Comparison of ENCODE assay signal across 8 mouse cellular contexts in genomic region chr9:37177107-37177506, GRCm38 (mm10). TPM values are rescaled to one million over a fixed set of nuclear protein-coding genes. Genes with fewer than 3 reads are reported as not detected.
A peak's percentile ranks its signal among the peaks of the same experiment; 100 is the strongest.
DNase-seq lines count a peak whose midpoint lies in the region; ATAC-seq and TF ChIP-seq lines count a peak whose summit lies in the region.

No protein-coding gene starts in this region.

- peak; percentile 77 for DNase-seq in CH12.LX (ENCODE audit: extremely low read depth)
- DNase-seq in adrenal gland, postnatal 25 days, result peak; percentile 52
- DNase-seq in heart, postnatal 0 days (ENCODE audit: low spot score), result peak; percentile 42
- peak; percentile 65 to 84 for DNase-seq in layer of hippocampus, adult 18-20 months (ENCODE audit: low spot score in 2 of 2)
- peak; percentile 76 for DNase-seq in lung, postnatal 10 days
- peak; percentile 8 for DNase-seq in retina, adult 2 months (ENCODE audit: low read depth, low spot score)
- DNase-seq in thymus, postnatal 14 days, result peak; percentile 84

- H3K9me3 ChIP-seq in CH12.LX (replicated peaks; ENCODE audit: low read length), result no peaks in the 10 kb centered on the region
- H3K9me3 ChIP-seq in embryonic facial prominence, embryonic 15.5 days (replicated peaks), result no peaks in the 10 kb centered on the region
- no peaks in the 10 kb centered on the region for H3K9me3 ChIP-seq in heart, postnatal 0 days (replicated peaks; ENCODE audit: control insufficient read depth, low read length)

- dilution Hi-C loops in CH12.LX (cut with MboI; ENCODE audit: extremely low pct_ligation_motif_present, extremely low pct_unique_long_range_greater_than_20kb, low sequenced_read_pairs), result no loop called here

- TF ChIP-seq EP300 in CH12.LX (IDR thresholded peaks at IDR 0.05; ENCODE audit: low read length), result no peak
- TF ChIP-seq EP300 in heart, postnatal 0 days (IDR thresholded peaks at IDR 0.05; ENCODE audit: low read depth), result no peak

- H3K9ac ChIP-seq in CH12.LX (ENCODE audit: insufficient read depth, low read depth), result no peak overlapping the region
- no peak overlapping the region for H3K9ac ChIP-seq in embryonic facial prominence, embryonic 15.5 days
- H3K9ac ChIP-seq in heart, postnatal 0 days (replicated peaks; ENCODE audit: low read depth, low read length), result no peak overlapping the region

- peak; percentile 92 to 98 for TF ChIP-seq CTCF in CH12.LX (conservative IDR thresholded peaks at IDR 0.05 in 1 of 2, IDR thresholded peaks at IDR 0.05 in 1 of 2; ENCODE audit: low read depth in 2 of 2, low read length in 2 of 2)
- TF ChIP-seq CTCF in heart, postnatal 0 days (IDR thresholded peaks at IDR 0.05; ENCODE audit: low read depth), result peak; percentile 87

- in situ Hi-C loops in CH12.LX (cut with MboI; ENCODE audit: low pct_ligation_motif_present, low pct_unique_long_range_greater_than_20kb, low sequenced_read_pairs), result loop anchor here (5.0 kb wide), 1 partner anchor 50 kb away; no protein-coding TSS in a partner anchor

- peak overlapping the region; percentile 69; the same call in 1 of the 2 replicates for H3K4me2 ChIP-seq in CH12.LX (ENCODE audit: insufficient read depth, low read depth, poor library complexity, severe bottlenecking)
- no peak overlapping the region; the same call in 1 of the 2 replicates for H3K4me2 ChIP-seq in embryonic facial prominence, embryonic 15.5 days (replicated peaks)
- H3K4me2 ChIP-seq in heart, postnatal 0 days (ENCODE audit: low read depth, low read length), result no peak overlapping the region

- no peak overlapping the region for H3K27ac ChIP-seq in CH12.LX (ENCODE audit: insufficient read depth, low read depth)
- H3K27ac ChIP-seq in embryonic facial prominence, embryonic 15.5 days (replicated peaks), result peak overlapping the region; percentile 58
- no peak overlapping the region for H3K27ac ChIP-seq in heart, postnatal 0 days (ENCODE audit: low read depth)

- no peaks in the 10 kb centered on the region for H3K36me3 ChIP-seq in CH12.LX (replicated peaks in 1 of 2; ENCODE audit: control insufficient read depth in 1 of 2, insufficient read depth in 1 of 2, low read length in 1 of 2)
- H3K36me3 ChIP-seq in embryonic facial prominence, embryonic 15.5 days, result no peaks in the 10 kb centered on the region
- H3K36me3 ChIP-seq in heart, postnatal 0 days (replicated peaks; ENCODE audit: control insufficient read depth, insufficient read depth, low read length), result no peaks in the 10 kb centered on the region

- peak; percentile 87 for TF ChIP-seq RAD21 in CH12.LX (IDR thresholded peaks at IDR 0.05; ENCODE audit: low read depth, low read length)

- 1% methylated on average over 5 of the region's 5 CpGs for WGBS in embryonic facial prominence, embryonic 15.5 days
- 3% methylated on average over 5 of the region's 5 CpGs for WGBS in heart, postnatal 0 days

- peaks cover 0 to 8% of the 10 kb centered on the region in 2 experiments; a peak in 2 of 4 replicates for H3K4me1 ChIP-seq in CH12.LX (ENCODE audit: control insufficient read depth in 1 of 2, insufficient read depth in 2 of 2)
- peaks cover 32% of the 10 kb centered on the region for H3K4me1 ChIP-seq in embryonic facial prominence, embryonic 15.5 days
- 0 out of 2 replicates have a peak, but pooled peaks cover 5% of the 10 kb centered on the region for H3K4me1 ChIP-seq in heart, postnatal 0 days (ENCODE audit: control insufficient read depth, insufficient read depth)

- peaks cover 8% of the 10 kb centered on the region for H3K27me3 ChIP-seq in CH12.LX (replicated peaks)
- H3K27me3 ChIP-seq in embryonic facial prominence, embryonic 15.5 days, result peaks cover 3% of the 10 kb centered on the region; the same call in 1 of the 2 replicates
- no peaks in the 10 kb centered on the region for H3K27me3 ChIP-seq in heart, postnatal 0 days (ENCODE audit: control insufficient read depth, insufficient read depth, low read length)

- H3K79me2 ChIP-seq in CH12.LX (replicated peaks; ENCODE audit: control insufficient read depth, extremely low read depth, insufficient read depth, poor library complexity, severe bottlenecking), result no peaks in the 10 kb centered on the region

- 0 out of 2 replicates have a peak, but pooled peaks have one; percentile 63 for ATAC-seq in embryonic facial prominence, embryonic 15.5 days (ENCODE audit: insufficient number of reproducible peaks, low FRiP score, low TSS enrichment, low read depth)
- no peak; the same call in 1 of the 2 replicates for ATAC-seq in heart, postnatal 0 days (ENCODE audit: insufficient read depth, low read depth)

- no peak overlapping the region for H3K4me3 ChIP-seq in CH12.LX (replicated peaks in 1 of 3; ENCODE audit: low read depth in 2 of 3, low read length in 2 of 3, poor library complexity in 1 of 3)
- no peak overlapping the region for H3K4me3 ChIP-seq in embryonic facial prominence, embryonic 15.5 days (replicated peaks)
- H3K4me3 ChIP-seq in heart, postnatal 0 days (ENCODE audit: low read depth, low read length), result no peak overlapping the region

- TF ChIP-seq POLR2A in CH12.LX (IDR thresholded peaks at IDR 0.05; ENCODE audit: low read depth, low read length), result no peak

TF ChIP-seq in CH12.LX, 34 proteins besides CTCF, POLR2A, EP300 and RAD21:
- TF ChIP-seq MAX (IDR thresholded peaks at IDR 0.05; ENCODE audit: low read length) (no peak), MAFK (IDR thresholded peaks at IDR 0.05; ENCODE audit: insufficient replicate concordance, low read length) (no peak), ZMIZ1 (IDR thresholded peaks at IDR 0.05; ENCODE audit: low read depth, low read length) (no peak), MYC (IDR thresholded peaks at IDR 0.05; ENCODE audit: low read depth, low read length) (no peak), E2F4 (IDR thresholded peaks at IDR 0.05; ENCODE audit: insufficient replicate concordance, low read depth, low read length) (no peak), BHLHE40 (IDR thresholded peaks at IDR 0.05; ENCODE audit: low read depth, low read length) (no peak), UBTF (IDR thresholded peaks at IDR 0.05; ENCODE audit: low read depth, low read length) (no peak), IRF4 (IDR thresholded peaks at IDR 0.05; ENCODE audit: low read depth, low read length) (0 out of 2 replicates have a peak, but pooled peaks have one; percentile 25), JUN (IDR thresholded peaks at IDR 0.05; ENCODE audit: insufficient read depth, low read depth, low read length) (no peak), PAX5 (IDR thresholded peaks at IDR 0.05; ENCODE audit: low read length) (no peak), SMC3 (IDR thresholded peaks at IDR 0.05; ENCODE audit: low read depth, low read length) (peak; percentile 94), CHD2 (IDR thresholded peaks at IDR 0.05; ENCODE audit: low read length) (peak; percentile 65; the same call in 1 of the 2 replicates), MAZ (IDR thresholded peaks at IDR 0.05; ENCODE audit: low read depth, low read length) (peak; percentile 56; the same call in 1 of the 2 replicates), NRF1 (IDR thresholded peaks at IDR 0.05; ENCODE audit: low read depth, low read length) (no peak), HCFC1 (IDR thresholded peaks at IDR 0.05; ENCODE audit: low read depth, low read length) (peak; percentile 14; the same call in 1 of the 2 replicates), NELFE (IDR thresholded peaks at IDR 0.05; ENCODE audit: low read depth, low read length) (peak; percentile 34; the same call in 1 of the 2 replicates)

RNA-seq across cellular contexts. Expression of gene Pknox2, which starts 29.9 kb away (rescaled TPM):
- total RNA-seq in CH12.LX (2012; rRNA removed) (not detected in 2 replicates), CH12.LX (2014; rRNA removed) (0.08 TPM in 1 of 2 replicates, not detected in the other)
- polyA plus RNA-seq in CH12.LX (2012; ENCODE audit: insufficient read length, low read depth), result 0.11 TPM in 1 of 2 replicates, not detected in the other
- total RNA-seq in adrenal gland, postnatal 25 days (2021), result 1.9 and 2.2 TPM in 2 replicates
- 14.0 and 14.1 TPM in 2 replicates for polyA plus RNA-seq in embryonic facial prominence, embryonic 15.5 days (2015; fragmentation: Nextera tagmentation; extraction: Ambion mirVana)
- 0.54 and 7.3 TPM in 2 replicates for total RNA-seq in heart, postnatal 0 days (2014; rRNA removed; ENCODE audit: low replicate concordance)
- 2.0 and 2.4 TPM in 2 replicates for polyA plus RNA-seq in heart, postnatal 0 days (2015; fragmentation: Nextera tagmentation; extraction: Ambion mirVana)
- total RNA-seq in layer of hippocampus, adult 18-20 months (2021), result 10 to 100 TPM; 38.3 to 39.2 TPM

RNA-seq across cellular contexts. Expression of gene Tmem218, which starts 30.9 kb away (rescaled TPM):
- total RNA-seq in CH12.LX (2012; rRNA removed) (3.1 and 3.2 TPM in 2 replicates), CH12.LX (2014; rRNA removed) (3.0 and 3.2 TPM in 2 replicates)
- 2.6 and 2.7 TPM in 2 replicates for polyA plus RNA-seq in CH12.LX (2012; ENCODE audit: insufficient read length, low read depth)
- total RNA-seq in adrenal gland, postnatal 25 days (2021), result 4.5 and 4.7 TPM in 2 replicates
- polyA plus RNA-seq in embryonic facial prominence, embryonic 15.5 days (2015; fragmentation: Nextera tagmentation; extraction: Ambion mirVana), result 12.5 and 14.7 TPM in 2 replicates
- 8.2 and 11.2 TPM in 2 replicates for total RNA-seq in heart, postnatal 0 days (2014; rRNA removed; ENCODE audit: low replicate concordance)
- 13.5 and 13.7 TPM in 2 replicates for polyA plus RNA-seq in heart, postnatal 0 days (2015; fragmentation: Nextera tagmentation; extraction: Ambion mirVana)
- 1 to 10 TPM; 7.8 to 8.0 TPM for total RNA-seq in layer of hippocampus, adult 18-20 months (2021)

Comparison
In these comparisons a context has a peak if more than half of its experiments do, and no peak if none do; other contexts are left out.
1. DNase-seq: peak in every context shown above with its lines; median percentile 84 in thymus, postnatal 14 days; 77 in CH12.LX; 76 in lung, postnatal 10 days; 74 in layer of hippocampus, adult 18-20 months; 52 in adrenal gland, postnatal 25 days; 42 in heart, postnatal 0 days; 8 in retina, adult 2 months.